Mouse (Mus musculus) brown adipose tissue, adult 24 weeks (tissue): ENCODE measurements around the gene Accsl. TPM values are rescaled to one million over a fixed set of nuclear protein-coding genes. Genes with fewer than 3 reads are reported as not detected.

Source experiments
- H3K27ac ChIP-seq: fragments of 200-500 bp; replicated peaks from 2 replicates; pipeline ENCODE4 v1.5.1; 2012; ENCODE audit warnings: low read depth, mild to moderate bottlenecking, low read length
- H3K4me1 ChIP-seq: fragments of 200-500 bp; 2 replicates; pipeline ENCODE4 v1.6.1; 2012; ENCODE audit warnings: low read length, mixed read lengths; ENCODE audit not compliant: control insufficient read depth, insufficient read depth, insufficient read length
- H3K4me3 ChIP-seq: fragments of 200-500 bp; 2 replicates; pipeline ENCODE4 v1.5.1; 2012; ENCODE audit warnings: low read depth, mild to moderate bottlenecking, low read length, moderate library complexity; ENCODE audit not compliant: insufficient read depth
- polyA plus RNA-seq: library from polyadenylated mRNA; stranded (reverse); fragments of >200 nt; gene quantifications from 2 replicates; pipeline ENCODE4 v1.2.4, GENCODE M21; 2012; ENCODE audit not compliant: missing spikeins, insufficient read depth, insufficient read length

Gene Accsl
- polyA plus RNA-seq, 1 experiment, result 1.2 TPM

GRCm38 (mm10) chr2:93807440-93807839, 61.5 kb downstream of the Accsl start:
- Histone ChIP-seq H3K4me3 (no peak overlapping the region), H3K27ac (no peak overlapping the region)

GRCm38 (mm10) chr2:93806487-93807201, 62.3 kb downstream of the Accsl start:
- H3K4me3 ChIP-seq, result no peak overlapping the region
- no peak overlapping the region for H3K27ac ChIP-seq
- H3K4me1 ChIP-seq, result peaks cover 2% of the 10 kb centered on the region; the same call in 1 of the 2 replicates

More at GRCm38 (mm10) chr2:93807440-93807839, 61.5 kb downstream of the Accsl start:
- H3K4me1 ChIP-seq, result peaks cover 2% of the 10 kb centered on the region; the same call in 1 of the 2 replicates

GRCm38 (mm10) chr2:93805523-93805922, 63.4 kb downstream of the Accsl start:
- Histone ChIP-seq H3K4me1 (no peaks in the 10 kb centered on the region; the same call in 1 of the 2 replicates), H3K27ac (no peak overlapping the region), H3K4me3 (no peak overlapping the region)

Other genes with a start within 250 kb of the Accsl start
- gene Alx4, start 226.8 kb downstream of the Accsl start, polyA plus RNA-seq, result not detected in 2 replicates
- gene Ext2, start 46.6 kb downstream of the Accsl start, polyA plus RNA-seq, result 18.2 and 22.2 TPM in 2 replicates
- gene Accs, start 19.2 kb downstream of the Accsl start, polyA plus RNA-seq, result 5.2 and 6.4 TPM in 2 replicates
- gene Gm13889, start 88.0 kb upstream of the Accsl start, polyA plus RNA-seq, result 0.92 and 0.99 TPM in 2 replicates
- gene Gm27027, start 127.2 kb upstream of the Accsl start, polyA plus RNA-seq, result not detected in 2 replicates
- gene Alkbh3, start 141.7 kb upstream of the Accsl start, polyA plus RNA-seq, result 84.9 and 87.3 TPM in 2 replicates